Mouse (Mus musculus) gonadal fat pad, adult 2 months (tissue): ENCODE data around the gene H2-M10.6. TPM values are rescaled to one million over a fixed set of nuclear protein-coding genes. Genes with fewer than 3 reads are reported as not detected.

Experiments used
- DNase-seq: peaks from one replicate; pipeline ENCODE4 v3.0.0-alpha.2; 2012; ENCODE audit warnings: low read depth
- polyA plus RNA-seq: library from polyadenylated mRNA; depleted of rRNA; stranded (reverse); fragments of >200 nt; gene quantifications from 2 replicates; pipeline ENCODE4 v1.2.3, GENCODE M21; 2012; rRNA removed

The H2-M10.6 gene
- polyA plus RNA-seq, 1 experiment: not detected

DNA sequence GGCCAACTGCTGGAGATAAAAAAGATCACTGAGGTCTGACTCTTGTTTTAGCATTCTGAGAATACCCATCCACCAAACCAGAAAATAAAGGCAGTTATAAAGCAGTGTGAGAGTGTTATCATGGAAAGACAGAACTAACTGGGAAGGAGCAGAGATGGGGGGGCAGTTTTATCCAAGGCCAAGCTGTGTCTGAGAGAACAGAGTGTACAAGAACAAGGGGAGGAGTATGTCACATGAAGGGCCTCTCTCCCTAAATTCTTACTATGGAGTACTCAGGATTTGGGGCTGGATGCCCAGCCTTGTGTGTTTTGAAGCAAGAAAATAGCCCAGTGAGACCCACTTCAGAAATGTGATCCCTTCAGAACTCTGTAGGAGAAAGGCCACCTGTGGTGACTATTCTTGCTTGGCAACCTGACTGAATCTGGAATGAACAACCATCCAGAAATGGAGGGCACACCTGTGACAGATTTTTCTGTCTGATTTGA, 29.0 kb downstream of the H2-M10.6 start:
- DNase-seq: no peak

DNA sequence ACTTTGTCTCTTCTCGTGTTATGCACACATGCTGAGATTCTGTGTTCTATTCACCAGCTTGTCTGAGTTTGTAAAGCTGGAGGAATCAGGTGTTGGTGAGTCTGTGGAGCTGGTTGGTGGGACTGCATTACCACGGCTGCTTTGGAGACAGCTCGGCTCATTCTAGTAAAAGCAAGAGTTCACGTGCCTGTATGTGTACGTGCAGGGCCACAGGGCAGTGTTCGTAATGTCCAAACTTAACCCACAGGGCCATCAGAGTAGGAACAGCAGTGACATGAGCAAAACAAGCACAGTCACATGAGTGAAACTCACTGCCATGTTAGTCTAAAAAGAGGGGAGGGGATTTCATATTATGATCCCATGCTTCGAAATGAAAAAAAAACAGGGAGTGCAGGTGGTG, 31.7 kb downstream of the H2-M10.6 start:
- no peak for DNase-seq

GRCm38 (mm10) chr17:36844286-36844719, 32.3 kb downstream of the H2-M10.6 start:
- no peak for DNase-seq

- no peak for DNase-seq
These were observed 32.8 kb downstream of the H2-M10.6 start for GRCm38 (mm10) chr17:36844725-36845124.

DNA sequence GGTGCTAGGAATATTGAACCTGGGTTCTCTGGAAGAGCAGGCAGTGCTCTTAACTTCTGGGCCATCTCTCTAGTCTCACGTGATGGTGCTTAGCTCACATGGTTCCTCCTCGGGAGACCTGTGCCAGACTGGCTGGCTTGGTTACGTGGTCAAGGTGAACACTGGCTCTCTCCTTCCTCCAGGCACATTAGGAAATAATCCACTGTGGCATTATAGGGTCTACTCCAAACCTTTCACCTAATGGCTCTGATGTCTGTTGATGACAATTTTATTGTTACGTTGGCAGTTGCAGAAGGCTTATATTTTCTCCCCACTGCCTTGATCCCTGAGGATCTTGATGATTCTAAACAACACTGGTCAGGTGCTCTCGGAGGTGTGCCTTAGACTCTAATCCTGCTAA, 36.9 kb downstream of the H2-M10.6 start:
- DNase-seq: peak; percentile 71

GRCm38 (mm10) chr17:36849992-36850391, 38.0 kb downstream of the H2-M10.6 start:
- no peak for DNase-seq

GRCm38 (mm10) chr17:36851200-36851599, 39.2 kb downstream of the H2-M10.6 start:
- DNase-seq: no peak

- DNase-seq: no peak
These were observed 39.7 kb downstream of the H2-M10.6 start for GRCm38 (mm10) chr17:36851627-36852026.

DNA sequence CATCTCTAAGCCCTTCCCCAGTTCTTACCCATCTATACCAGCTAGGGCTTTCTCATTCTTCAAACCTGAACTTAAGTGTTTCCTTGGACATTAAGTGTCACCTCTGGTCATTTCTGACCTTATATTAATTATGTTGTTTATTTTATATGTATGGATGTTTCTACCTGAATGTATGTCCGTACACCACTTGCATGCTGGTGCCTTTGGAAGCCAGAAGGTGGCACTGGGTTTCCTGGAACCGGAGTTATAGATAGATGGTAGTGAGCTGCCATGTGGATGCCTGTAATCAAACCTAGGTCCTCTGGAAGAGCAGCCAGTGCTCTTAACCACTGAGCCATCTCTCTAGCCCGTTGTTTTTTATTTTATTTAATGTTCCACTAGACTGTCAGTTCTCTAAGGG, 43.5 kb downstream of the H2-M10.6 start:
- no peak for DNase-seq

- peak; percentile 99 for DNase-seq
These were observed 44.3 kb downstream of the H2-M10.6 start for GRCm38 (mm10) chr17:36856236-36856635.

DNA sequence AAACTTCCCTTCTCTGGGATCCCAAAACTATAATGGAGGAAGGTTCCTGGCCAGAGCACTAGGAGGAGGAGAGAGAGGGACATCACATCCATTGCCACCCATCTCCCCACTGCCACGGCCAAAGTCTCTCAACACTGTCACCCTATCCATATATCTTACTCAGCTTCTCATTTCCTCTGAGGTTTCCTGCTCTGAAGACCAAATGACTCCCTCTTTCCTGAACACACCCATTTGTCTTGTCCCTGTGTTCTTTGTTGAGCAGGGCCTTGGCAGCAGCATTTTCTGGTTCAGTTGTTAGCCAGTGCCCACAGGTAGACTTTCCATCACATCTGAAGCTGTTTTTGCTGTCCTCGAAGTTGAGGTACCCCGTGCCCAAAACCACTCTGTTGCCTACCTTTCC, 46.2 kb downstream of the H2-M10.6 start:
- DNase-seq: no peak

DNA sequence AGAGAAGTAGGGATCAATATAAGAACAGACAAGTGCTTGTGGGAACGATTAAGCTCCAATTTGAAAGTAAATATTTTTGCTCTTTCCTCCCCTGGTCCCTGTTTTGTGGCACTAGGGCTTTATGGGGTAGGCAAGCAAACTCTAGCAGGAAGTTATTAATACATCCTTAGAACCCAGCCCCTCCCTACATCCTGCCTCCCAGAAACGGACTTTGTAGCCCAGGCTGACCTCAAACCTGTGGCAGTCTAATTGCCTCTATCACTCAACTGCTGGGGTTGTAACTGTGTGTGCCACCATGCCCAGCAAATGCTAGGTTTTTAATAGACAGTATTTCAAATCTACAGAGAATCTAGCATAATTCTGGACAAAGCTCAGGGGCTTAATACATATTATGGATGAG, 49.7 kb downstream of the H2-M10.6 start:
- no peak for DNase-seq

Other genes with a start within 250 kb of the H2-M10.6 start
- gene H2-M9, start 169.5 kb upstream of the H2-M10.6 start, polyA plus RNA-seq: 0.29 and 0.45 TPM in 2 replicates
- gene H2-M1, start 140.0 kb upstream of the H2-M10.6 start, polyA plus RNA-seq: not detected in 2 replicates
- not detected in 2 replicates for gene H2-M10.5, start 39.3 kb upstream of the H2-M10.6 start, polyA plus RNA-seq
- gene Trim26, start 25.0 kb downstream of the H2-M10.6 start, polyA plus RNA-seq: 39.2 and 43.9 TPM in 2 replicates
- gene Trim15, start 55.0 kb downstream of the H2-M10.6 start, polyA plus RNA-seq: 0.15 TPM in 1 of 2 replicates, not detected in the other
- 0.13 and 0.27 TPM in 2 replicates for gene Trim10, start 57.4 kb downstream of the H2-M10.6 start, polyA plus RNA-seq
- gene Trim40, start 78.0 kb downstream of the H2-M10.6 start, polyA plus RNA-seq: not detected in 2 replicates
- gene Trim31, start 85.9 kb downstream of the H2-M10.6 start, polyA plus RNA-seq: 0.04 TPM in 1 of 2 replicates, not detected in the other
- gene Rnf39, start 130.7 kb downstream of the H2-M10.6 start, polyA plus RNA-seq: 1.1 TPM in 2 replicates
- gene Ppp1r11, start 139.6 kb downstream of the H2-M10.6 start, polyA plus RNA-seq: 39.7 and 48.5 TPM in 2 replicates
- 26.1 and 32.9 TPM in 2 replicates for gene Znrd1, start 146.4 kb downstream of the H2-M10.6 start, polyA plus RNA-seq
- gene Znrd1as, start 146.4 kb downstream of the H2-M10.6 start, polyA plus RNA-seq: 2.5 and 4.5 TPM in 2 replicates
- gene 2410137M14Rik, start 169.1 kb downstream of the H2-M10.6 start, polyA plus RNA-seq: not detected in 2 replicates
- 0.16 and 0.18 TPM in 2 replicates for gene H2-M5, start 177.4 kb downstream of the H2-M10.6 start, polyA plus RNA-seq
- gene Zfp57, start 189.0 kb downstream of the H2-M10.6 start, polyA plus RNA-seq: 4.5 and 4.7 TPM in 2 replicates
- gene Mog, start 211.2 kb downstream of the H2-M10.6 start, polyA plus RNA-seq: not detected in 2 replicates
- gene Gabbr1, start 233.8 kb downstream of the H2-M10.6 start, polyA plus RNA-seq: 17.3 and 21.3 TPM in 2 replicates